Mouse (Mus musculus) liver, embryonic 14.5 days (tissue): ENCODE measurements at regions not wholly inside any gene's neighbourhood (a gene's known extent, or its start where the extent isn't known, plus 50 kb on each side); places are given as distances from the start of the nearest gene placed in this dataset.

ENCODE experiments used
- ATAC-seq: fragments of 200-750 bp; cut with Nextera tagmentation; 2 replicates; pipeline ENCODE4 v1.8.0; 2017; ENCODE audit warnings: moderate number of reproducible peaks, mild to moderate bottlenecking, moderate library complexity; ENCODE audit not compliant: insufficient read depth
- DNase-seq, 3 experiments: peaks; one replicate each; pipeline ENCODE4 v3.0.0-alpha.2; 2012 to 2013; ENCODE audit warnings: low read depth in 3 of 3, low spot score in 3 of 3
- H3K27ac ChIP-seq: fragments of 300-500 bp; sonication (generic); 2 replicates; pipeline ENCODE4 v1.5.1; 2014; ENCODE audit warnings: moderate library complexity, mild to moderate bottlenecking, control low read depth, inconsistent platforms
- H3K27me3 ChIP-seq: fragments of 300-500 bp; sonication (generic); 2 replicates; pipeline ENCODE4 v1.6.1; 2014; ENCODE audit warnings: mild to moderate bottlenecking, low read length, moderate library complexity; ENCODE audit not compliant: control insufficient read depth, insufficient read depth
- H3K36me3 ChIP-seq: fragments of 300-500 bp; sonication (generic); replicated peaks from 2 replicates; pipeline ENCODE4 v1.6.1; 2014; ENCODE audit warnings: low read depth; ENCODE audit not compliant: control insufficient read depth, insufficient read depth
- H3K4me1 ChIP-seq, 2 experiments: fragments of 200-500 bp in 1 of 2; fragments of 300-500 bp in 1 of 2; sonication (generic) in 1 of 2; replicated peaks; 2 replicates each; pipeline ENCODE4 v1.6.1; 2012 to 2014; ENCODE audit warnings: antibody characterized with exemption in 1 of 2, inconsistent platforms in 1 of 2, low read length in 1 of 2; ENCODE audit not compliant: control insufficient read depth in 2 of 2, insufficient read depth in 2 of 2
- H3K4me2 ChIP-seq: fragments of 300-500 bp; sonication (generic); 2 replicates; pipeline ENCODE4 v1.6.1; 2014; ENCODE audit warnings: low read depth, mild to moderate bottlenecking, control low read depth, moderate library complexity
- H3K4me3 ChIP-seq, 2 experiments: fragments of 200-500 bp in 1 of 2; fragments of 300-500 bp in 1 of 2; sonication (generic) in 1 of 2; 2 replicates each; pipeline ENCODE4 v1.5.1; 2012 to 2014; ENCODE audit warnings: low read depth in 2 of 2, low read length in 2 of 2, mild to moderate bottlenecking in 2 of 2, control low read depth in 1 of 2, inconsistent platforms in 1 of 2, moderate library complexity in 1 of 2; ENCODE audit not compliant: insufficient read depth in 1 of 2
- H3K9ac ChIP-seq: fragments of 300-500 bp; sonication (generic); replicated peaks from 2 replicates; pipeline ENCODE4 v1.6.1; 2014; ENCODE audit warnings: mild to moderate bottlenecking, control low read depth, moderate library complexity
- H3K9me3 ChIP-seq: fragments of 300-500 bp; sonication (generic); 2 replicates; pipeline ENCODE4 v1.6.1; 2016; ENCODE audit warnings: low read length, mixed read lengths; ENCODE audit not compliant: control insufficient read depth
- CTCF ChIP-seq: IDR thresholded peaks from 2 replicates; pipeline ENCODE4 v1.5.1; 2016; ENCODE audit warnings: antibody characterized with exemption, low read depth, control low read depth
- EP300 ChIP-seq: IDR thresholded peaks from 2 replicates; pipeline ENCODE4 v1.6.1; 2016; ENCODE audit warnings: antibody characterized with exemption, low read depth
- WGBS: fragments of 180-500 bp; shearing (Covaris S2); extraction: QIAGEN DNeasy Blood & Tissue Kit; methylation state at CpG from one replicate; pipeline ENCODE4 v1.1.7; 2014; ENCODE audit not compliant: insufficient replicate concordance; 5-methylcytosine and 5-hydroxymethylcytosine counted together

GRCm38 (mm10) chr14:80213666-80214065 lies 229.8 kb downstream of the Olfm4 start:
- no peaks in the 10 kb centered on the region for H3K27me3 ChIP-seq
- H3K4me2 ChIP-seq: no peak overlapping the region
- H3K27ac ChIP-seq: no peak overlapping the region
- no peaks in the 10 kb centered on the region for H3K4me1 ChIP-seq
- H3K36me3 ChIP-seq: no peaks in the 10 kb centered on the region
- DNase-seq: no peak
- no peak overlapping the region for H3K9ac ChIP-seq
- H3K9me3 ChIP-seq: no peaks in the 10 kb centered on the region
- 66% methylated on average over 9 of the region's 9 CpGs for WGBS
- no peak for ATAC-seq
- no peak overlapping the region for H3K4me3 ChIP-seq
- TF ChIP-seq CTCF: no peak
- no peak for TF ChIP-seq EP300

- ATAC-seq: no peak
- 17% methylated on average over 6 of the region's 6 CpGs for WGBS
- DNase-seq: peak in 1 of 3 experiments; percentile 3
These were observed 232.2 kb downstream of the Olfm4 start for GRCm38 (mm10) chr14:80215960-80216552.

DNA sequence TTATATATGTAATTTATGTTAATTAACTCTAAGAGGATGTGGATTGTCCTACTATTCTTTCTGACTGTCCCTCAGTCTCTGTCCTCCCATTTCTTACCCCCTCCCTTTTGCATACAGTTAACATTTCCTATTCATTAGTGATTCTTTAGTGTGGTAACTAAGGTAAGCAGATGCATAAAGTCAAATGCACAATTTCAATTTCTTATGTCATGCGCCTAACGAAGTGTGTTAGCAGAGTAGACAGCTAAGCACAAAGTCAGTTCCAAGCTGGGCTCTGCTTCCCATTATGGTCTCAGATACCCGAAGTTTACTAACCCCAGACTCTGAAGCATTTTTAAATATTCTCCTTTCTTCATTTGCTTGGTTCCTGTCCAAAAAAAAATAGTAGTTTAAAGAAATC lies 248.2 kb downstream of the Olfm4 start:
- WGBS: 57% methylated on average over 3 of the region's 3 CpGs
- TF ChIP-seq EP300 (no peak), CTCF (no peak)
- H3K9ac ChIP-seq: no peak overlapping the region
- H3K27me3 ChIP-seq: no peaks in the 10 kb centered on the region
- H3K36me3 ChIP-seq: no peaks in the 10 kb centered on the region
- no peak for DNase-seq
- no peak overlapping the region for H3K4me2 ChIP-seq
- no peaks in the 10 kb centered on the region for H3K9me3 ChIP-seq
- H3K4me3 ChIP-seq: no peak overlapping the region
- H3K4me1 ChIP-seq: no peaks in the 10 kb centered on the region
- no peak for ATAC-seq
- no peak overlapping the region for H3K27ac ChIP-seq

More at GRCm38 (mm10) chr14:80215960-80216552, 232.2 kb downstream of the Olfm4 start:
- TF ChIP-seq CTCF: peak; percentile 75
- no peak for TF ChIP-seq EP300
- Histone ChIP-seq H3K27me3 (no peaks in the 10 kb centered on the region), H3K27ac (no peak overlapping the region), H3K9ac (no peak overlapping the region), H3K4me3 (no peak overlapping the region), H3K36me3 (no peaks in the 10 kb centered on the region), H3K4me2 (no peak overlapping the region), H3K9me3 (no peaks in the 10 kb centered on the region), H3K4me1 (no peaks in the 10 kb centered on the region)

DNA sequence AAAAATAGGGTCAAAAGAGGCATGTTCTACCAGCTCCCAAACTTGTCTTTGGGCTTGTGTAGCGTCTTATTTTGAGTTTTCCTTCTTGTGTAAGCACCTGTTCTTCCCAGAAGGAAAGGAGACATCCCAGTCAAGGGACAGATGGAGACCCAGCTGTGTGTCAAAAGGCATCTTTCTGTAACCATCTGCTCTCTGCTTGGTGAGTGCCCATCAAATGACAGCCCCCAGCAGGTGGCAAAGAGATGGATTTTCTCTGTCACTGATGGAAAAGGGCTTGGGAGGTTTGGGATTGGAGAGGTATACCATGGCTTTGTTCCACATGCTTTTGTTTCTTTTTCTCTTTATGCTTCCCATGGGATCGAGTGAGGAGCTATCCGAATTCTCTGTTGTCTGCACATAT lies 249.1 kb downstream of the Olfm4 start:
- Histone ChIP-seq H3K36me3 (no peaks in the 10 kb centered on the region), H3K9ac (no peak overlapping the region), H3K4me1 (no peaks in the 10 kb centered on the region), H3K4me2 (no peak overlapping the region), H3K9me3 (no peaks in the 10 kb centered on the region), H3K27me3 (no peaks in the 10 kb centered on the region), H3K27ac (no peak overlapping the region), H3K4me3 (no peak overlapping the region)
- 50% methylated on average over 3 of the region's 3 CpGs for WGBS
- ATAC-seq: no peak
- TF ChIP-seq EP300: no peak
- TF ChIP-seq CTCF: no peak
- DNase-seq: no peak

GRCm38 (mm10) chr14:80237136-80237535 lies 253.3 kb downstream of the Olfm4 start:
- DNase-seq (no peak), ATAC-seq (no peak)
- H3K4me3 ChIP-seq: no peak overlapping the region
- no peaks in the 10 kb centered on the region for H3K27me3 ChIP-seq
- H3K36me3 ChIP-seq: no peaks in the 10 kb centered on the region
- H3K4me1 ChIP-seq: no peaks in the 10 kb centered on the region
- TF ChIP-seq EP300 (no peak), CTCF (no peak)
- no peak overlapping the region for H3K27ac ChIP-seq
- no peaks in the 10 kb centered on the region for H3K9me3 ChIP-seq
- no peak overlapping the region for H3K4me2 ChIP-seq
- H3K9ac ChIP-seq: no peak overlapping the region
